Mouse (Mus musculus): ENCODE measurements around the gene Wdr4. TPM values are rescaled to one million over a fixed set of nuclear protein-coding genes. Genes with fewer than 3 reads are reported as not detected.

The Wdr4 gene
- polyA plus RNA-seq, 1 experiment from 2014 or later, result 33.8 TPM

DNA sequence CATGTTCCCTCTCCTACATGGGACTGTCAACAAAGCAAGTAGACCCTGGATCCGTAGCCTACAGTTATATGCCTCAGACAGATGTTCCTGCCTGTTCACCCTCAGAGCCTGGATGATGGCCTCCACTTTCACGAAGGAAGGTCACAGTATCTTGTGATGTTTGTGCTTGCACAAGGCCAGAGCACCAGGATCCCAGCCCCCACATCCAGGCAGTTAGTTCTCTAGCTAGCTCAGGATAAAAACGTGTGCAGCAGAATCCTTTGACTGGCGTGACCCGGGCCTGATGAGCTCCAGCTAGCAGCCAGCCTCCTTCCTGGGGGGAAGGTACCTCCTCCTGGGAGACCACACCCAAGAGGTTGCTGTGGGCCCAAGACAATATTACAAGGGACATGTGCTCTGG is 51.3 kb downstream of the Wdr4 start:
- Histone ChIP-seq H3K36me3 (ENCODE audit: control insufficient read depth, insufficient read depth, low read length) (peaks cover 18% of the 10 kb centered on the region; the same call in 1 of the 2 replicates), H3K4me1 (ENCODE audit: control insufficient read depth, insufficient read depth, low read length) (no peaks in the 10 kb centered on the region), H3K27ac (ENCODE audit: low read length) (no peak overlapping the region), H3K27me3 (ENCODE audit: control insufficient read depth, insufficient read depth, low read length) (no peaks in the 10 kb centered on the region), H3K9ac (ENCODE audit: low read length) (no peak overlapping the region), H3K4me2 (ENCODE audit: low read depth, low read length) (no peak overlapping the region), H3K4me3 (replicated peaks; ENCODE audit: low read length) (no peak overlapping the region), H3K9me3 (replicated peaks; ENCODE audit: control insufficient read depth, low read length) (0 out of 2 replicates have a peak, but pooled peaks cover 2% of the 10 kb centered on the region)
- WGBS, result 61% methylated on average over 5 of the region's 5 CpGs
- ATAC-seq (ENCODE audit: insufficient read depth, low FRiP score), result no peak

DNA sequence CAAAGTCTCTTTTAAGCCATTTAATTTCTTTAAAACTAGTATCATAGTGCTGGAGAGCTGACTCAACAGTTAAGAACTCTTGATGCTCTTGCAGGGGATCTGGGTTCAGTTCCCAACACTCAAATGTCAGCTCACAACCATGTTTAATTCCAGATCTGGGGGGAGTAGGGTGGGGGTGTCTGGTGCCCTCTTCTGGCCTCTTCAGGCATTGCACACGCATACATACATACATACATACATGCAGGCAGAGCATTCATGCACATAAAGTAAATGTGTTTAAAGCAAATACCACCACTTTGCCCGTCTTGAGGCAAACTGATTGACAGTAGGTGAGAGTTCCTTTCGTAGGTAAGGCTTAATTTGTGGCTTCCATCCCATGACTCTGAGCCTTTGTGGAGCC is 52.9 kb downstream of the Wdr4 start:
- no peak overlapping the region for H3K27ac ChIP-seq (ENCODE audit: low read length)
- no peak for ATAC-seq (ENCODE audit: insufficient read depth, low FRiP score)
- no peak overlapping the region for H3K4me3 ChIP-seq (replicated peaks; ENCODE audit: low read length)
- no peaks in the 10 kb centered on the region for H3K27me3 ChIP-seq (ENCODE audit: control insufficient read depth, insufficient read depth, low read length)
- H3K4me1 ChIP-seq (ENCODE audit: control insufficient read depth, insufficient read depth, low read length), result no peaks in the 10 kb centered on the region
- 89% methylated on average over 3 of the region's 3 CpGs for WGBS
- H3K4me2 ChIP-seq (ENCODE audit: low read depth, low read length), result no peak overlapping the region
- no peak overlapping the region for H3K9ac ChIP-seq (ENCODE audit: low read length)
- 0 out of 2 replicates have a peak, but pooled peaks cover 2% of the 10 kb centered on the region for H3K9me3 ChIP-seq (replicated peaks; ENCODE audit: control insufficient read depth, low read length)
- H3K36me3 ChIP-seq (ENCODE audit: control insufficient read depth, insufficient read depth, low read length), result peaks cover 18% of the 10 kb centered on the region; the same call in 1 of the 2 replicates

DNA sequence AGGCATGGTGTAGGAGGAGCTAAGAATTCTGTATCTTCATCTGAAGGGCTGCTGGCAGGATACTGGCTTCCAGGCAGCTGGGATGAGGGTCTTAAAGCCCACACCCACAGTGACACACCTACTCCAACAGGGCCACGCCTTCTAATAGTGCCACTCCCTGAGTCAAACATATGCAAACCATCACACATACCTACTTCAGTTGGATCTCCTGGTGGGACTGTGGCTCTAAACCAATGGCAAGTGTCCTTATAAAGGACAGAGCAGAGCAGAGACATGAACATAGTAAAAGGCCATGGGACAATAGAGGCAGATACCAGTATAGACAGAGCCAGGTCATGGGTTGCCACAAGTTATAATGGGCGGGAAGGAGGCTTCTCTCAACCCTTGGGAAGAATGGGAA is 57.3 kb downstream of the Wdr4 start:
- peaks cover 19% of the 10 kb centered on the region; the same call in 1 of the 2 replicates for H3K36me3 ChIP-seq (ENCODE audit: control insufficient read depth, insufficient read depth, low read length)
- H3K9ac ChIP-seq (ENCODE audit: low read length), result no peak overlapping the region
- no peak overlapping the region for H3K4me2 ChIP-seq (ENCODE audit: low read depth, low read length)
- peaks cover under 1% of the 10 kb centered on the region for H3K4me1 ChIP-seq (ENCODE audit: control insufficient read depth, insufficient read depth, low read length)
- no peak overlapping the region for H3K4me3 ChIP-seq (replicated peaks; ENCODE audit: low read length)
- H3K27ac ChIP-seq (ENCODE audit: low read length), result no peak overlapping the region
- ATAC-seq (ENCODE audit: insufficient read depth, low FRiP score), result no peak
- H3K9me3 ChIP-seq (replicated peaks; ENCODE audit: control insufficient read depth, low read length), result 0 out of 2 replicates have a peak, but pooled peaks cover 2% of the 10 kb centered on the region
- no peaks in the 10 kb centered on the region for H3K27me3 ChIP-seq (ENCODE audit: control insufficient read depth, insufficient read depth, low read length)
- 66% methylated on average over 2 of the region's 2 CpGs for WGBS

DNA sequence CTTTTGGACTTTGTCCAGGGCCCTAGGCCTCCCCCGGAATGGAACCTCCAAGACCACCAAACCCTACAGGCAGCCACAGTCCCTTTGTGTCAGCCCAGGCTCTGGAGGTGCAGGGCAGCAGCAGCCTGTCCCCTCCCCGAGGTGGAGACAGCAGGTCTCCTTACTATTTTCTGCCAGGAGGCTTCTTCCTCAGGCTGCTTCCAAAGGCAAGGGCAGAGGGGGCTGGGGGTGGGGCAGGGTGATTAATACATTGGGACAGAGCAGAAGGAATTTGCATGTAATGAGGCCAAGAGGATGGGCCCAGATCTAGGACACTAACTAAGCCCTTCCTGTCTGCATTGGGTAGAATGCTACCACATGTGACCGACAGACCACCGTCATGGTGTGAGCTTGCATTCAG is 59.4 kb downstream of the Wdr4 start:
- no peak for ATAC-seq (ENCODE audit: insufficient read depth, low FRiP score)
- Histone ChIP-seq H3K9me3 (replicated peaks; ENCODE audit: control insufficient read depth, low read length) (no peaks in the 10 kb centered on the region), H3K4me3 (replicated peaks; ENCODE audit: low read length) (no peak overlapping the region), H3K27ac (ENCODE audit: low read length) (no peak overlapping the region), H3K9ac (ENCODE audit: low read length) (no peak overlapping the region), H3K4me2 (ENCODE audit: low read depth, low read length) (no peak overlapping the region), H3K27me3 (ENCODE audit: control insufficient read depth, insufficient read depth, low read length) (no peaks in the 10 kb centered on the region), H3K36me3 (ENCODE audit: control insufficient read depth, insufficient read depth, low read length) (peaks cover 5% of the 10 kb centered on the region; the same call in 1 of the 2 replicates), H3K4me1 (ENCODE audit: control insufficient read depth, insufficient read depth, low read length) (peaks cover 15% of the 10 kb centered on the region)
- WGBS, result 65% methylated on average over 4 of the region's 4 CpGs

DNA sequence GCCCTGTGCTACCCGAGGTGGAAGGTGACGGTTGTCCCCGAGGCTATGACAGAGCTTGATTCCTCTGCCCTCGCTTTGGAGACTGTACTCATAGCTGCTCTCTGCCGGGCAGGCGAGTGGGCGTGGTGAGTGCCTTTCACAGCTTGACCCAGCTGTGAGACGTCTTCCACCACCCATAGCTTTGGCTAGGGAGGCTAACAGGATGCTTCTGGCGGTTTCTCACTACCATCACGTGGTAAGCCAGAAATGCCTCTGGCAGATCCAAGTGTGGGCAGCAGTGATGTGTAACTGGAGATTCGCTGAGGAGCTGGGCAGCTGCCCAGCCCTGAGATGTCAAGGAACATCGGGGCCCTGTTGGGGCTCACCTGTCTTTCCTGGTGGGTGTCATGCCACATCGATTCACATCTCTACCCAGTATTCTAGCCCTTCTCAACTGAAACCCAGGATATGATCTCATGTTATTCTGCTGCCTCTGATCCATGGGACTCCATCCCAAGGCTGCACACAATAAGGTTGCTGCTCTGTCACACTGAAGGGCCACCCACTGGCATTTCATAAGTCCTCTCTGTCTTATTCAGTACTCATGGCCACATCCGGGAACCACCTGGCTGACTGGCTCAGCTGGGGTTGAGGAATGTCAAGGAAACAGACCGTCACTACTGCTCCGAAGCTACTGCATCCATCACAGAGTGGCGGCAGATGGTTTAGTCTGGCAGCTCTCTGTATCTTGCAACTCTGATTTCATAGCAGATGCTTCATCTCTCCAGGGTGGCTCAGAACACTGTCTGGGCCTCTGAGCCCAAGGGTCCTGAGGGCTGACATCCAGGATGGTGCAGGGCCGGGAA is 62.8 kb downstream of the Wdr4 start:
- H3K9ac ChIP-seq (ENCODE audit: low read length), result no peak overlapping the region
- WGBS, result 58% methylated on average over 18 of the region's 18 CpGs
- peak; percentile 34; the same call in 1 of the 2 replicates for ATAC-seq (ENCODE audit: insufficient read depth, low FRiP score)

DNA sequence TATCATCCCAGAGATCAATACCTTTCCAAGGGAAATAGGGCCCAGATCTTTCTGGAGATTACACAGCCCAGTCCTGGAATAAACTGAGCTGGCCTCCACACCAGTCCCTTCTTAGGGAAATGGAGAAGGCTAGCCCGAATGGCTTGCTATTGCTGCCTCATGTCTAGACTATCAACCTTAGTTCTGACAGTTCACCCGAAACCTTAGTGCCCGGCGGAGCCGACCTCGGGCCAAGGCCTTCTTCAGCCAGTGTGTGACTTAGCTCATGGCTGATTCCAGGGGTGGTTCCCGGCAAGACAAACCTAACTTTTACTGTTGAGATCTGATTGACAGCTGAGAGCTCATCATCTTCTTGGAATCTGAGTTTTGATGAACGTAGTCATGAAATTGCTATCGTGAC is 65.7 kb downstream of the Wdr4 start:
- H3K36me3 ChIP-seq (ENCODE audit: control insufficient read depth, insufficient read depth, low read length), result no peaks in the 10 kb centered on the region
- H3K27ac ChIP-seq (ENCODE audit: low read length), result peak overlapping the region; percentile 88
- no peak for ATAC-seq (ENCODE audit: insufficient read depth, low FRiP score)
- H3K4me1 ChIP-seq (ENCODE audit: control insufficient read depth, insufficient read depth, low read length), result peaks cover 44% of the 10 kb centered on the region
- no peaks in the 10 kb centered on the region for H3K27me3 ChIP-seq (ENCODE audit: control insufficient read depth, insufficient read depth, low read length)
- WGBS, result 64% methylated on average over 9 of the region's 9 CpGs
- H3K4me3 ChIP-seq (replicated peaks; ENCODE audit: low read length), result no peak overlapping the region
- H3K9me3 ChIP-seq (replicated peaks; ENCODE audit: control insufficient read depth, low read length), result no peaks in the 10 kb centered on the region
- no peak overlapping the region for H3K4me2 ChIP-seq (ENCODE audit: low read depth, low read length)
- 0 out of 2 replicates have a peak overlapping the region, but pooled peaks have one; percentile 20 for H3K9ac ChIP-seq (ENCODE audit: low read length)

More for the DNA sequence above, 62.8 kb downstream of the Wdr4 start:
- Histone ChIP-seq H3K4me2 (ENCODE audit: low read depth, low read length) (no peak overlapping the region), H3K27me3 (ENCODE audit: control insufficient read depth, insufficient read depth, low read length) (no peaks in the 10 kb centered on the region), H3K27ac (ENCODE audit: low read length) (peak overlapping the region; percentile 66), H3K4me3 (replicated peaks; ENCODE audit: low read length) (no peak overlapping the region), H3K4me1 (ENCODE audit: control insufficient read depth, insufficient read depth, low read length) (peaks cover 39% of the 10 kb centered on the region), H3K36me3 (ENCODE audit: control insufficient read depth, insufficient read depth, low read length) (0 out of 2 replicates have a peak, but pooled peaks cover 4% of the 10 kb centered on the region), H3K9me3 (replicated peaks; ENCODE audit: control insufficient read depth, low read length) (no peaks in the 10 kb centered on the region)

DNA sequence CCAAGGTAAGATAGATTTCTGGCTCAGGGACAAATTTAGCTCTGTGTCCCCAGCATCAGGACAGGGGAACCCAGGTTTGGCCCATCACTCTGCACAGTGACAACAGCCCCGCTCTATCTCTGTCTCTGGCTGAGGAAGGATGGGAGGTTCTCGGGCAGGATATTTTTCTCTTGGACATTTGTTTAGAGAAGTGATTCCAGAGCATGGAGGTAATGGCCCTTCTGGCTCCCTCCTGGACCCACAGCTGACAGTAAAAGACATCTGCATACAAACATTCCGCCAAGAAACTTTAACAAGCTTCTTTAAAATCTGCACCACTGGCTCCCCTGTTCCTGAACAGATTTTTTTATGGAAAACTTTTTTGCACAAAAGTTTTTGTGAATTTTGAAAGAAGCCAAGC is 66.3 kb downstream of the Wdr4 start:
- ATAC-seq (ENCODE audit: insufficient read depth, low FRiP score), result peak; percentile 78
- H3K27ac ChIP-seq (ENCODE audit: low read length), result peak overlapping the region; percentile 88
- no peaks in the 10 kb centered on the region for H3K27me3 ChIP-seq (ENCODE audit: control insufficient read depth, insufficient read depth, low read length)
- 48% methylated on average over 3 of the region's 3 CpGs for WGBS
- no peak overlapping the region for H3K4me2 ChIP-seq (ENCODE audit: low read depth, low read length)
- no peaks in the 10 kb centered on the region for H3K9me3 ChIP-seq (replicated peaks; ENCODE audit: control insufficient read depth, low read length)
- H3K36me3 ChIP-seq (ENCODE audit: control insufficient read depth, insufficient read depth, low read length), result no peaks in the 10 kb centered on the region
- no peak overlapping the region for H3K4me3 ChIP-seq (replicated peaks; ENCODE audit: low read length)
- no peak overlapping the region for H3K9ac ChIP-seq (ENCODE audit: low read length)
- peaks cover 44% of the 10 kb centered on the region for H3K4me1 ChIP-seq (ENCODE audit: control insufficient read depth, insufficient read depth, low read length)

DNA sequence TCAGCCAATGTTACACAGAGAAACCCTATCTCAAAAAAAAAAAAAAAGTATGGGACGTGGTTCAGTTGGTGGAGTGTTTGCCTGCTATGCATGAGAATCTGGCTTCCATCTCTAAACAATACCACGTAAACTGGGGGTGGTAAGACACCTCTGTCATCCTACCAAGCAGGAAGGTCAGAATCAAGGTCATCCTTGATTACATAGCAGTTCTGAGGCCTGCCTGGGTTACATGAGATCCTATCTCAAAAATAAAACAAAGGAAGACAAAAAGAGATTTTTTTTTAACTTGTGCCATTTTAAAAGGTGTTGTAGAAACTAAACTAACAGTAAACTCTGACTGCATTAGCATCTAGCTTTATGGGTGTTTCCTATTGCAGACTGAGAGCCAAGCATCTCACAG is 67.0 kb downstream of the Wdr4 start:
- no peaks in the 10 kb centered on the region for H3K9me3 ChIP-seq (replicated peaks; ENCODE audit: control insufficient read depth, low read length)
- H3K4me1 ChIP-seq (ENCODE audit: control insufficient read depth, insufficient read depth, low read length), result peaks cover 44% of the 10 kb centered on the region
- H3K9ac ChIP-seq (ENCODE audit: low read length), result no peak overlapping the region
- H3K27me3 ChIP-seq (ENCODE audit: control insufficient read depth, insufficient read depth, low read length), result no peaks in the 10 kb centered on the region
- H3K27ac ChIP-seq (ENCODE audit: low read length), result peak overlapping the region; percentile 88
- WGBS, result 50% methylated on average over 2 of the region's 2 CpGs
- no peaks in the 10 kb centered on the region for H3K36me3 ChIP-seq (ENCODE audit: control insufficient read depth, insufficient read depth, low read length)
- no peak for ATAC-seq (ENCODE audit: insufficient read depth, low FRiP score)
- H3K4me3 ChIP-seq (replicated peaks; ENCODE audit: low read length), result no peak overlapping the region
- no peak overlapping the region for H3K4me2 ChIP-seq (ENCODE audit: low read depth, low read length)

DNA sequence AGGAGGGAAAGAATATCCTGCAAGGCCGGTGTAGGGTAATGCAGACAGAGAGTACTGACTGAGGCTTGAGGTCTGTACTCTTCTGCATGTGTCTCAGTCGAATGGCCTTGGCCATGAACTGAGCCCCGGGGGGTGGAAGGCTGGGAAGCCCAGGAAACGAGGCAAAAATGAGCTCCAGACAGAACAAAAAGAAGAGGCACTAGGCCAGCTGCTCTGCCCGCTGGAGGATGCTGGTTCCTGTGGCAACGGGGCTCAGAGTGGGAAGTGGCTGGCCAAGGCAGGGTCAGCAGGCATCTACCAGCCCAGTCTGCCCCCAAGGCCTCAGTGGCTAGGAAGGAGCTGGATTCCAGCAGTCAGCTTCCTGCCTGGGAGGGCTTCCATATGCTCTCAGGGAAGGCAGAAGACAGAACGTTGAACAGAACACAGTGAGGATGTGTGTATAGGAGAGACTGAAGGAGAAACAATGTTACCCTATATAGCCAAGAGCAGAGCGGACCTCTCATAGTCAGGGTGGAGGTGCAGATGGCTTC is 68.5 kb downstream of the Wdr4 start:
- 49% methylated on average over 8 of the region's 8 CpGs for WGBS
- Histone ChIP-seq H3K4me1 (ENCODE audit: control insufficient read depth, insufficient read depth, low read length) (peaks cover 31% of the 10 kb centered on the region), H3K27ac (ENCODE audit: low read length) (peak overlapping the region; percentile 88), H3K4me3 (replicated peaks; ENCODE audit: low read length) (no peak overlapping the region), H3K9me3 (replicated peaks; ENCODE audit: control insufficient read depth, low read length) (no peaks in the 10 kb centered on the region), H3K36me3 (ENCODE audit: control insufficient read depth, insufficient read depth, low read length) (no peaks in the 10 kb centered on the region), H3K9ac (ENCODE audit: low read length) (no peak overlapping the region), H3K27me3 (ENCODE audit: control insufficient read depth, insufficient read depth, low read length) (no peaks in the 10 kb centered on the region), H3K4me2 (ENCODE audit: low read depth, low read length) (no peak overlapping the region)
- ATAC-seq (ENCODE audit: insufficient read depth, low FRiP score), result peak; percentile 51; the same call in 1 of the 2 replicates
